Mouse (Mus musculus) liver, postnatal 0 days (tissue): ENCODE results near the gene Slfn1.
"Not testable (repeated sequence)": the region's sequence is repeated elsewhere in the genome, so short reads cannot be mapped to it uniquely, and the experiment has no call there.

Source experiments
- CTCF ChIP-seq: sonication (generic); IDR thresholded peaks from 2 replicates; pipeline ENCODE4 v1.5.1; 2016; ENCODE audit warnings: antibody characterized with exemption, low read depth
- EP300 ChIP-seq: IDR thresholded peaks from 2 replicates; pipeline ENCODE4 v1.6.1; 2016; ENCODE audit warnings: antibody characterized with exemption, low read depth, mild to moderate bottlenecking

- TF ChIP-seq CTCF, EP300: not testable (repeated sequence)
Observed at GRCm38 (mm10) chr11:83125633-83126032, 9.0 kb downstream of the Slfn1 start.
